Mouse (Mus musculus) midbrain, embryonic 10.5 days (tissue): ENCODE data around the gene Cep128. TPM values are rescaled to one million over a fixed set of nuclear protein-coding genes. Genes with fewer than 3 reads are reported as not detected.
"Not testable (repeated sequence)": the region's sequence is repeated elsewhere in the genome, so short reads cannot be mapped to it uniquely, and the experiment has no call there.

Experiments used
- DNase-seq: peaks from one replicate; pipeline ENCODE4 v3.0.0-alpha.2; 2017; ENCODE audit warnings: low spot score
- H3K27ac ChIP-seq: fragments of 300-500 bp; sonication (generic); replicated peaks from 2 replicates; pipeline ENCODE4 v1.5.1; 2016; ENCODE audit warnings: mild to moderate bottlenecking
- H3K27me3 ChIP-seq: fragments of 300-500 bp; sonication (generic); 2 replicates; pipeline ENCODE4 v1.6.1; 2016; ENCODE audit warnings: low read depth, mild to moderate bottlenecking; ENCODE audit not compliant: poor library complexity, severe bottlenecking
- H3K36me3 ChIP-seq: fragments of 300-500 bp; sonication (generic); 2 replicates; pipeline ENCODE4 v1.6.1; 2016; ENCODE audit warnings: mild to moderate bottlenecking, moderate library complexity
- H3K4me1 ChIP-seq: fragments of 300-500 bp; sonication (generic); 2 replicates; pipeline ENCODE4 v1.6.1; 2016
- H3K4me3 ChIP-seq: fragments of 300-500 bp; sonication (generic); 2 replicates; pipeline ENCODE4 v1.5.1; 2016; ENCODE audit warnings: mild to moderate bottlenecking, moderate library complexity
- H3K9me3 ChIP-seq: fragments of 300-500 bp; sonication (generic); replicated peaks from 2 replicates; pipeline ENCODE4 v1.6.1; 2016; ENCODE audit warnings: mild to moderate bottlenecking
- WGBS: fragments of 180-500 bp; shearing (Covaris S2); methylation state at CpG from one replicate; pipeline ENCODE4 v1.1.7; 2016; 5-methylcytosine and 5-hydroxymethylcytosine counted together
- polyA plus RNA-seq: library from polyadenylated mRNA; unstranded; fragments of >200 nt; fragmentation: Nextera tagmentation; extraction: Ambion mirVana; gene quantifications from 2 replicates; pipeline ENCODE4 v1.2.1, GENCODE M21; 2016

Gene Cep128
- polyA plus RNA-seq, 1 experiment from 2014 or later, result 9.7 TPM

- WGBS, result 92% methylated on average over 4 of the region's 4 CpGs
Measured at GRCm38 (mm10) chr12:91027100-91027499, 357.1 kb downstream of the Cep128 start.

GRCm38 (mm10) chr12:91015075-91015474, 369.1 kb downstream of the Cep128 start:
- 81% methylated on average over 6 of the region's 6 CpGs for WGBS
- Histone ChIP-seq H3K36me3 (no peaks in the 10 kb centered on the region), H3K27ac (no peak overlapping the region), H3K4me1 (peaks cover 11% of the 10 kb centered on the region), H3K4me3 (no peak overlapping the region), H3K27me3 (no peaks in the 10 kb centered on the region), H3K9me3 (no peaks in the 10 kb centered on the region)
- no peak for DNase-seq

More at GRCm38 (mm10) chr12:91027100-91027499, 357.1 kb downstream of the Cep128 start:
- no peak for DNase-seq
- Histone ChIP-seq H3K27me3 (no peaks in the 10 kb centered on the region), H3K4me3 (no peak overlapping the region), H3K36me3 (no peaks in the 10 kb centered on the region), H3K9me3 (no peaks in the 10 kb centered on the region), H3K4me1 (no peaks in the 10 kb centered on the region), H3K27ac (no peak overlapping the region)

GRCm38 (mm10) chr12:91013043-91013442, 371.2 kb downstream of the Cep128 start:
- Histone ChIP-seq H3K4me3 (no peak overlapping the region), H3K9me3 (no peaks in the 10 kb centered on the region), H3K4me1 (peaks cover 11% of the 10 kb centered on the region), H3K27me3 (no peaks in the 10 kb centered on the region), H3K27ac (no peak overlapping the region), H3K36me3 (no peaks in the 10 kb centered on the region)
- no peak for DNase-seq
- 91% methylated on average over 6 of the region's 6 CpGs for WGBS

- WGBS, result 67% methylated on average over 4 of the region's 4 CpGs
- Histone ChIP-seq H3K9me3 (no peaks in the 10 kb centered on the region), H3K36me3 (no peaks in the 10 kb centered on the region), H3K4me3 (no peak overlapping the region), H3K27me3 (no peaks in the 10 kb centered on the region), H3K4me1 (peaks cover 11% of the 10 kb centered on the region), H3K27ac (no peak overlapping the region)
- DNase-seq, result no peak
Measured at GRCm38 (mm10) chr12:91012184-91012583, 372.0 kb downstream of the Cep128 start.

- 89% methylated on average over 5 of the region's 5 CpGs for WGBS
- H3K36me3 ChIP-seq, result no peaks in the 10 kb centered on the region
- H3K27ac ChIP-seq, result no peak overlapping the region
- no peaks in the 10 kb centered on the region for H3K9me3 ChIP-seq
- H3K4me1 ChIP-seq, result peaks cover 6% of the 10 kb centered on the region; the same call in 1 of the 2 replicates
- H3K4me3 ChIP-seq, result no peak overlapping the region
- no peak for DNase-seq
- no peaks in the 10 kb centered on the region for H3K27me3 ChIP-seq
Measured at GRCm38 (mm10) chr12:91008736-91009135, 375.5 kb downstream of the Cep128 start.

GRCm38 (mm10) chr12:91008170-91008569, 376.0 kb downstream of the Cep128 start:
- Histone ChIP-seq H3K27me3 (no peaks in the 10 kb centered on the region), H3K36me3 (no peaks in the 10 kb centered on the region), H3K27ac (no peak overlapping the region), H3K9me3 (no peaks in the 10 kb centered on the region), H3K4me3 (no peak overlapping the region), H3K4me1 (peaks cover 6% of the 10 kb centered on the region; the same call in 1 of the 2 replicates)
- DNase-seq, result no peak
- 89% methylated on average over 3 of the region's 3 CpGs for WGBS

- 97% methylated on average over 4 of the region's 4 CpGs for WGBS
- H3K4me1 ChIP-seq, result no peaks in the 10 kb centered on the region
- H3K9me3 ChIP-seq, result no peaks in the 10 kb centered on the region
- H3K4me3 ChIP-seq, result no peak overlapping the region
- no peak for DNase-seq
- H3K36me3 ChIP-seq, result no peaks in the 10 kb centered on the region
- H3K27ac ChIP-seq, result no peak overlapping the region
- no peaks in the 10 kb centered on the region for H3K27me3 ChIP-seq
Measured at GRCm38 (mm10) chr12:90997539-90997938, 386.7 kb downstream of the Cep128 start.

- no peak for DNase-seq
- H3K27me3 ChIP-seq, result no peaks in the 10 kb centered on the region
- no peak overlapping the region for H3K27ac ChIP-seq
- H3K4me3 ChIP-seq, result no peak overlapping the region
- no peaks in the 10 kb centered on the region for H3K36me3 ChIP-seq
- no peaks in the 10 kb centered on the region for H3K9me3 ChIP-seq
- 93% methylated on average over 2 of the region's 2 CpGs for WGBS
- H3K4me1 ChIP-seq, result no peaks in the 10 kb centered on the region
Measured at GRCm38 (mm10) chr12:90993331-90993730, 390.9 kb downstream of the Cep128 start.

GRCm38 (mm10) chr12:90987782-90988181, 396.4 kb downstream of the Cep128 start:
- no peak for DNase-seq
- no peak overlapping the region for H3K27ac ChIP-seq
- no peaks in the 10 kb centered on the region for H3K4me1 ChIP-seq
- H3K36me3 ChIP-seq, result no peaks in the 10 kb centered on the region
- no peaks in the 10 kb centered on the region for H3K9me3 ChIP-seq
- H3K27me3 ChIP-seq, result no peaks in the 10 kb centered on the region
- no peak overlapping the region for H3K4me3 ChIP-seq
- 92% methylated on average over 2 of the region's 2 CpGs for WGBS

GRCm38 (mm10) chr12:90987259-90987658, 396.9 kb downstream of the Cep128 start:
- WGBS, result 77% methylated on average over 6 of the region's 6 CpGs
- Histone ChIP-seq H3K27ac (no peak overlapping the region), H3K9me3 (no peaks in the 10 kb centered on the region), H3K4me3 (no peak overlapping the region), H3K36me3 (no peaks in the 10 kb centered on the region), H3K27me3 (no peaks in the 10 kb centered on the region), H3K4me1 (no peaks in the 10 kb centered on the region)
- no peak for DNase-seq

- H3K4me3 ChIP-seq, result no peak overlapping the region
- no peaks in the 10 kb centered on the region for H3K36me3 ChIP-seq
- no peak for DNase-seq
- no peaks in the 10 kb centered on the region for H3K27me3 ChIP-seq
- H3K4me1 ChIP-seq, result no peaks in the 10 kb centered on the region
- no peaks in the 10 kb centered on the region for H3K9me3 ChIP-seq
- H3K27ac ChIP-seq, result no peak overlapping the region
- WGBS, result 84% methylated on average over 4 of the region's 4 CpGs
Measured at GRCm38 (mm10) chr12:90982018-90982417, 402.2 kb downstream of the Cep128 start.

GRCm38 (mm10) chr12:90976406-90976805, 407.8 kb downstream of the Cep128 start:
- WGBS, result 85% methylated on average over 9 of the region's 9 CpGs
- H3K4me3 ChIP-seq, DNase-seq, H3K36me3 ChIP-seq, H3K9me3 ChIP-seq, H3K27me3 ChIP-seq, H3K27ac ChIP-seq, H3K4me1 ChIP-seq: not testable (repeated sequence)

- H3K4me3 ChIP-seq, result no peak overlapping the region
- H3K4me1 ChIP-seq, result no peaks in the 10 kb centered on the region
- H3K27ac ChIP-seq, result no peak overlapping the region
- H3K27me3 ChIP-seq, result no peaks in the 10 kb centered on the region
- no peak for DNase-seq
- no peaks in the 10 kb centered on the region for H3K36me3 ChIP-seq
- WGBS, result 37% methylated on average over 2 of the region's 2 CpGs
- no peaks in the 10 kb centered on the region for H3K9me3 ChIP-seq
Measured at GRCm38 (mm10) chr12:90975429-90975828, 408.8 kb downstream of the Cep128 start.

GRCm38 (mm10) chr12:90971156-90971555, 413.1 kb downstream of the Cep128 start:
- WGBS, result 92% methylated on average over 3 of the region's 3 CpGs
- DNase-seq, result no peak

More at GRCm38 (mm10) chr12:90971156-90971555, 413.1 kb downstream of the Cep128 start:
- H3K9me3 ChIP-seq, result no peaks in the 10 kb centered on the region
- H3K27ac ChIP-seq, result no peak overlapping the region
- no peak overlapping the region for H3K4me3 ChIP-seq
- no peaks in the 10 kb centered on the region for H3K4me1 ChIP-seq
- H3K27me3 ChIP-seq, result no peaks in the 10 kb centered on the region
- H3K36me3 ChIP-seq, result no peaks in the 10 kb centered on the region
